Mouse (Mus musculus): Measurements from ENCODE around the gene Frzb. TPM values are rescaled to one million over a fixed set of nuclear protein-coding genes. Genes with fewer than 3 reads are reported as not detected.

Gene Frzb
- polyA plus RNA-seq, 1 experiment: not detected

- 96% methylated on average over 5 of the region's 5 CpGs for WGBS
- Histone ChIP-seq H3K27ac (ENCODE audit: insufficient read depth, low read depth, low read length) (no peak overlapping the region), H3K4me1 (ENCODE audit: control insufficient read depth, insufficient read depth, low read length) (no peaks in the 10 kb centered on the region), H3K4me3 (ENCODE audit: insufficient read depth, low read depth, low read length) (no peak overlapping the region)
- TF ChIP-seq CTCF (IDR thresholded peaks at IDR 0.05; ENCODE audit: insufficient read depth, low read depth, low read length) (no peak), POLR2A (IDR thresholded peaks at IDR 0.05; ENCODE audit: insufficient read depth, low read depth, low read length) (no peak)
These were observed 67.6 kb downstream of the Frzb start for GRCm38 (mm10) chr2:80379848-80380247.

- Histone ChIP-seq H3K4me1 (ENCODE audit: control insufficient read depth, insufficient read depth, low read length) (no peaks in the 10 kb centered on the region), H3K27ac (ENCODE audit: insufficient read depth, low read depth, low read length) (no peak overlapping the region), H3K4me3 (ENCODE audit: insufficient read depth, low read depth, low read length) (no peak overlapping the region)
- TF ChIP-seq POLR2A (IDR thresholded peaks at IDR 0.05; ENCODE audit: insufficient read depth, low read depth, low read length) (no peak), CTCF (IDR thresholded peaks at IDR 0.05; ENCODE audit: insufficient read depth, low read depth, low read length) (no peak)
These were observed 72.5 kb downstream of the Frzb start for GRCm38 (mm10) chr2:80374892-80375291.

- no peak overlapping the region for H3K4me3 ChIP-seq (ENCODE audit: insufficient read depth, low read depth, low read length)
- no peak for TF ChIP-seq CTCF (IDR thresholded peaks at IDR 0.05; ENCODE audit: insufficient read depth, low read depth, low read length)
- TF ChIP-seq POLR2A (IDR thresholded peaks at IDR 0.05; ENCODE audit: insufficient read depth, low read depth, low read length): no peak
- H3K27ac ChIP-seq (ENCODE audit: insufficient read depth, low read depth, low read length): no peak overlapping the region
- WGBS: 65% methylated on average over 8 of the region's 8 CpGs
- no peaks in the 10 kb centered on the region for H3K4me1 ChIP-seq (ENCODE audit: control insufficient read depth, insufficient read depth, low read length)
These were observed 76.0 kb downstream of the Frzb start for GRCm38 (mm10) chr2:80371458-80371857.

Other genes starting within 250 kb of the Frzb start
- gene Prdx6b, start 155.2 kb downstream of the Frzb start, polyA plus RNA-seq (2012; ENCODE audit: insufficient read depth, insufficient read length, low replicate concordance, missing spikeins): not detected in 2 replicates
- not detected in 2 replicates for gene Dnajc10, start 132.2 kb downstream of the Frzb start, polyA plus RNA-seq (2012; ENCODE audit: insufficient read depth, insufficient read length, low replicate concordance, missing spikeins)
- 68.0 and 146 TPM in 2 replicates for gene Nckap1, start 133.8 kb upstream of the Frzb start, polyA plus RNA-seq (2012; ENCODE audit: insufficient read depth, insufficient read length, low replicate concordance, missing spikeins)
- not detected in 2 replicates for gene Dusp19, start 169.4 kb upstream of the Frzb start, polyA plus RNA-seq (2012; ENCODE audit: insufficient read depth, insufficient read length, low replicate concordance, missing spikeins)
- gene Nup35, start 169.6 kb upstream of the Frzb start, polyA plus RNA-seq (2012; ENCODE audit: insufficient read depth, insufficient read length, low replicate concordance, missing spikeins): not detected in 2 replicates